Comparison of ENCODE assay signal across 14 mouse cellular contexts in genomic region chr4:100131488-100131887, GRCm38 (mm10). TPM values are rescaled to one million over a fixed set of nuclear protein-coding genes. Genes with fewer than 3 reads are reported as not detected.
DNase-seq lines count a peak whose midpoint lies in the region; ATAC-seq and TF ChIP-seq lines count a peak whose summit lies in the region.
"Had no signal": no experiment of that assay in that cellular context is flagged by ENCODE, and none has a peak within 500 bp of the region (broad histone marks: within the 10 kb centered on the region; RNA-seq: fewer than 3 reads in every experiment).

No protein-coding gene starts in this region.

- no peak for ATAC-seq in kidney, embryonic 16.5 days (ENCODE audit: low FRiP score, low TSS enrichment)
- ATAC-seq: forebrain, embryonic 13.5 days; forebrain, embryonic 15.5 days; forebrain, postnatal 0 days had no signal

- 94% methylated on average over 2 of the region's 2 CpGs for WGBS in kidney, embryonic 16.5 days
- 90% methylated on average over 2 of the region's 2 CpGs for WGBS in thymus, adult 2 months

- no peak overlapping the region for H3K4me2 ChIP-seq in kidney, embryonic 16.5 days (replicated peaks; ENCODE audit: low read depth, low read length)
- H3K4me2 ChIP-seq: embryonic facial prominence, embryonic 12.5 days; forebrain, embryonic 13.5 days; forebrain, embryonic 15.5 days had no signal

- no peaks in the 10 kb centered on the region for H3K9me3 ChIP-seq in kidney, embryonic 16.5 days (ENCODE audit: low read length)
- H3K9me3 ChIP-seq: embryonic facial prominence, embryonic 10.5 days; embryonic facial prominence, embryonic 12.5 days; forebrain, embryonic 13.5 days; forebrain, embryonic 15.5 days had no signal

- H3K36me3 ChIP-seq in kidney, embryonic 16.5 days (ENCODE audit: insufficient read depth, low read length) = no peaks in the 10 kb centered on the region
- H3K36me3 ChIP-seq in thymus, adult 2 months (ENCODE audit: control insufficient read depth, insufficient read depth, low read length) = no peaks in the 10 kb centered on the region
- H3K36me3 ChIP-seq: embryonic facial prominence, embryonic 10.5 days; embryonic facial prominence, embryonic 12.5 days; forebrain, embryonic 15.5 days had no signal

- TF ChIP-seq POLR2A in thymus, adult 2 months (IDR thresholded peaks at IDR 0.05; ENCODE audit: control insufficient read depth, extremely low read depth, insufficient read depth, low read length, poor library complexity) = no peak

- H3K9ac ChIP-seq in kidney, embryonic 16.5 days (replicated peaks; ENCODE audit: low read length) = no peak overlapping the region
- H3K9ac ChIP-seq: embryonic facial prominence, embryonic 12.5 days; forebrain, embryonic 13.5 days; forebrain, embryonic 15.5 days; forebrain, postnatal 0 days had no signal

- H3K4me3 ChIP-seq in kidney, embryonic 16.5 days (ENCODE audit: low read length) = no peak overlapping the region
- H3K4me3 ChIP-seq in thymus, adult 2 months (ENCODE audit: control insufficient read depth, insufficient read depth, low read length) = no peak overlapping the region
- H3K4me3 ChIP-seq: embryonic facial prominence, embryonic 10.5 days; embryonic facial prominence, embryonic 12.5 days; forebrain, embryonic 13.5 days; forebrain, embryonic 15.5 days had no signal

- no peaks in the 10 kb centered on the region for H3K27me3 ChIP-seq in kidney, embryonic 16.5 days (ENCODE audit: insufficient read depth, low read length)
- no peaks in the 10 kb centered on the region for H3K27me3 ChIP-seq in thymus, adult 2 months (ENCODE audit: control insufficient read depth, insufficient read depth, low read length)
- H3K27me3 ChIP-seq: embryonic facial prominence, embryonic 12.5 days; forebrain, embryonic 13.5 days; forebrain, embryonic 15.5 days had no signal

- intact Hi-C loops in heart, postnatal 10 days (cut with DNase I) = no loop called here

- DNase-seq in heart, adult 11 months = peak; percentile 14
- no peak for DNase-seq in heart, postnatal 10 days
- peak; percentile 49 for DNase-seq in kidney, adult 9 months
- DNase-seq in adipocyte (ENCODE audit: low spot score) = peak; percentile 52
- DNase-seq in thymus, adult 2 months = no peak
- DNase-seq: adrenal gland, adult 8-10 months; cerebellum, adult 8-10 months; forebrain, postnatal 0 days had no signal

- no peak overlapping the region for H3K27ac ChIP-seq in kidney, embryonic 16.5 days (ENCODE audit: low read length)
- H3K27ac ChIP-seq in thymus, adult 2 months (ENCODE audit: control insufficient read depth, insufficient read depth, low read length) = no peak overlapping the region
- H3K27ac ChIP-seq: embryonic facial prominence, embryonic 10.5 days; embryonic facial prominence, embryonic 12.5 days; forebrain, embryonic 13.5 days; forebrain, embryonic 15.5 days had no signal

- peaks cover 12% of the 10 kb centered on the region for H3K4me1 ChIP-seq in kidney, embryonic 16.5 days (ENCODE audit: insufficient read depth, low read length)
- H3K4me1 ChIP-seq in thymus, adult 2 months (replicated peaks; ENCODE audit: control insufficient read depth, insufficient read depth, low read length) = no peaks in the 10 kb centered on the region

- no peak for TF ChIP-seq CTCF in thymus, adult 2 months (IDR thresholded peaks at IDR 0.05; ENCODE audit: borderline replicate concordance, control insufficient read depth, extremely low read depth, insufficient read depth, low read length, poor library complexity)

RNA-seq across cellular contexts. Expression of gene Ror1, which starts 35.9 kb away (rescaled TPM):
- total RNA-seq in heart, postnatal 10 days (2021) = 10 to 100 TPM; 23.5 to 24.0 TPM
- polyA plus RNA-seq in kidney, embryonic 16.5 days (2015; fragmentation: Nextera tagmentation; extraction: Ambion mirVana) = 9.2 and 9.3 TPM in 2 replicates
- 0.65 and 0.84 TPM in 2 replicates for polyA plus RNA-seq in thymus, adult 2 months (2012; rRNA removed)
- total RNA-seq: MEL had no signal

Comparison
In these comparisons a context has a peak if more than half of its experiments do, and no peak if none do; other contexts are left out.
1. DNase-seq: peak in heart, adult 11 months (single experiment), kidney, adult 9 months (single experiment) and adipocyte (single experiment); none in heart, postnatal 10 days (0 of 2) and thymus, adult 2 months (single experiment).